Comparison of ENCODE assay signal across 9 mouse cellular contexts in the genomic region with DNA sequence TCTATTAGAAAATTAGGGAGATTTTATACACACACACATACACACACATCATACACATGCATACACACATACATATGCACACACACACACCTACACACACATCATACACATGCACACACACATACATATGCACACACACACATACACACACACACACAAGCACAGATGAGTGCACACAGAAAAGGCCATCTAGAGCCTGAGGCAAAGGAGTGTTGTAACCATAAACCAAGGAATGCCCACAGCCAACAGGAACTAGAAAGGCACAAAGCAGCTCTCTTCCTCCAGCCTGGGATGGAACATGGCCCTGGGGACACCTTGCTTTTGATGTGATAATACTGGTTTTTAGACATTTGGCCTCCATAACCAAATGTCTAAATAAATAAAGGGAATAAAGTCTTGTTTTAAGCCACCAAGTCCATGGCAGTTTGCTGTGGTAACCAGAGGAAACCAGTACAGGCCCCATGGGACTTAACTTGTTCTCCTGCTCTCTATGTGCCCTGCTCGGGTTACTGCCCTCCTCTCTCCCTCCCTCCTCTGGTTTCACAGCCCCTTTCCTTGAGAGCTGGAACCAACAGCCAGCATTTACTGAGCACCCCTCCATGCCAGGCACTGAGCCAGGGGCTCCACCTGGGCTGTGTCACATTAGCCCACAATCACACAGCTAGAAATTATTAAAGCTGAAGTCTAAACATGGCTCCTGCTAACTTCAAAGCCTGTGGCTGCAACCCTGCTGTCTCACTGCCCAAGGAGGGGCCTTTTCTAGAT. TPM values are rescaled to one million over a fixed set of nuclear protein-coding genes. Genes with fewer than 3 reads are reported as not detected.
DNase-seq lines count a peak whose midpoint lies in the region; ATAC-seq lines count a peak whose summit lies in the region.
"Had no signal": no experiment of that assay in that cellular context is flagged by ENCODE, and none has a peak within 500 bp of the region (broad histone marks: within the 10 kb centered on the region; RNA-seq: fewer than 3 reads in every experiment).

No protein-coding gene starts in this region.

- intact Hi-C loops in left cerebral cortex, postnatal 4 days (cut with DNase I) = no loop called here

- no peak overlapping the region for H3K4me3 ChIP-seq in brown adipose tissue, adult 24 weeks (ENCODE audit: insufficient read depth, low read depth, low read length)
- H3K4me3 ChIP-seq in heart, embryonic 10.5 days = no peak overlapping the region
- H3K4me3 ChIP-seq in kidney, embryonic 15.5 days (replicated peaks) = no peak overlapping the region
- no peak overlapping the region for H3K4me3 ChIP-seq in neural tube, embryonic 11.5 days (ENCODE audit: low read depth, low read length)
- H3K4me3 ChIP-seq: liver, embryonic 13.5 days had no signal

- H3K9ac ChIP-seq in kidney, embryonic 15.5 days = no peak overlapping the region
- H3K9ac ChIP-seq in neural tube, embryonic 11.5 days (ENCODE audit: low read length) = no peak overlapping the region
- H3K9ac ChIP-seq: liver, embryonic 13.5 days had no signal

- H3K9me3 ChIP-seq in heart, embryonic 10.5 days = no peaks in the 10 kb centered on the region
- no peaks in the 10 kb centered on the region for H3K9me3 ChIP-seq in kidney, embryonic 15.5 days (replicated peaks)
- H3K9me3 ChIP-seq in neural tube, embryonic 11.5 days (ENCODE audit: control insufficient read depth, low read length) = no peaks in the 10 kb centered on the region
- H3K9me3 ChIP-seq: liver, embryonic 13.5 days had no signal

- no peaks in the 10 kb centered on the region for H3K27me3 ChIP-seq in heart, embryonic 10.5 days (ENCODE audit: insufficient read depth, poor library complexity, severe bottlenecking)
- no peaks in the 10 kb centered on the region for H3K27me3 ChIP-seq in kidney, embryonic 15.5 days
- H3K27me3 ChIP-seq in neural tube, embryonic 11.5 days (ENCODE audit: control insufficient read depth, insufficient read depth, low read length) = no peaks in the 10 kb centered on the region
- H3K27me3 ChIP-seq: liver, embryonic 13.5 days had no signal

- ATAC-seq in kidney, embryonic 15.5 days (replicated peaks; ENCODE audit: low FRiP score) = peak; percentile 76
- ATAC-seq in neural tube, embryonic 11.5 days (ENCODE audit: insufficient read depth, low FRiP score, low TSS enrichment) = no peak
- no peak for ATAC-seq in erythroid progenitor cell, adult 5-6 weeks (replicated peaks; ENCODE audit: low FRiP score, poor library complexity, severe bottlenecking)

- H3K4me2 ChIP-seq in kidney, embryonic 15.5 days = no peak overlapping the region
- H3K4me2 ChIP-seq in neural tube, embryonic 11.5 days (ENCODE audit: low read depth) = no peak overlapping the region
- H3K4me2 ChIP-seq: liver, embryonic 13.5 days had no signal

- DNase-seq in left cerebral cortex, postnatal 4 days = peak; percentile 82
- no peak for DNase-seq in left cerebral cortex, adult 18-20 months (ENCODE audit: low spot score in 2 of 2)
- DNase-seq in heart, embryonic 10.5 days (ENCODE audit: low spot score) = no peak
- DNase-seq in neural tube, embryonic 11.5 days (ENCODE audit: low spot score) = peak; percentile 32
- no peak for DNase-seq in right cerebral cortex, postnatal 14 days
- DNase-seq: liver, embryonic 13.5 days had no signal

- H3K36me3 ChIP-seq in heart, embryonic 10.5 days = no peaks in the 10 kb centered on the region
- no peaks in the 10 kb centered on the region for H3K36me3 ChIP-seq in kidney, embryonic 15.5 days
- no peaks in the 10 kb centered on the region for H3K36me3 ChIP-seq in neural tube, embryonic 11.5 days (ENCODE audit: control insufficient read depth, insufficient read depth, low read length)
- H3K36me3 ChIP-seq: liver, embryonic 13.5 days had no signal

- peaks cover 51% of the 10 kb centered on the region for H3K4me1 ChIP-seq in brown adipose tissue, adult 24 weeks (ENCODE audit: control insufficient read depth, insufficient read depth, insufficient read length, low read length)
- peaks cover 58% of the 10 kb centered on the region for H3K4me1 ChIP-seq in heart, embryonic 10.5 days
- peaks cover 42% of the 10 kb centered on the region for H3K4me1 ChIP-seq in kidney, embryonic 15.5 days
- no peaks in the 10 kb centered on the region for H3K4me1 ChIP-seq in neural tube, embryonic 11.5 days (ENCODE audit: control insufficient read depth, insufficient read depth, low read length)

- peak overlapping the region; percentile 78 for H3K27ac ChIP-seq in brown adipose tissue, adult 24 weeks (replicated peaks; ENCODE audit: low read depth, low read length)
- H3K27ac ChIP-seq in heart, embryonic 10.5 days = peak overlapping the region; percentile 75
- H3K27ac ChIP-seq in kidney, embryonic 15.5 days = peak overlapping the region; percentile 88
- no peak overlapping the region for H3K27ac ChIP-seq in neural tube, embryonic 11.5 days (ENCODE audit: low read depth, low read length)
- H3K27ac ChIP-seq: liver, embryonic 13.5 days had no signal

- 31% methylated on average over 1 of the region's 1 CpGs for WGBS in heart, embryonic 10.5 days
- WGBS in kidney, embryonic 15.5 days = 5% methylated on average over 1 of the region's 1 CpGs
- WGBS in neural tube, embryonic 11.5 days = 22% methylated on average over 1 of the region's 1 CpGs

RNA-seq across cellular contexts. Expression of a gene that starts 46.3 kb away (rescaled TPM):
- 100 to 1,000 TPM; 362 to 387 TPM for total RNA-seq in left cerebral cortex, postnatal 4 days (2021)
- 100 to 1,000 TPM; 430 TPM for total RNA-seq in left cerebral cortex, adult 18-20 months (2021)
- 510 and 585 TPM in 2 replicates for polyA plus RNA-seq in brown adipose tissue, adult 24 weeks (2012; ENCODE audit: insufficient read depth, insufficient read length, missing spikeins)
- polyA plus RNA-seq in heart, embryonic 10.5 days (2016; fragmentation: Nextera tagmentation; extraction: Ambion mirVana) = 233 and 261 TPM in 2 replicates
- 213 and 221 TPM in 2 replicates for polyA plus RNA-seq in kidney, embryonic 15.5 days (2015; fragmentation: Nextera tagmentation; extraction: Ambion mirVana)
- 236 and 242 TPM in 2 replicates for polyA plus RNA-seq in neural tube, embryonic 11.5 days (2014; fragmentation: Nextera tagmentation; extraction: Ambion mirVana)
- total RNA-seq in erythroid progenitor cell, adult 5-6 weeks (2015; ENCODE audit: low replicate concordance) = 194 and 207 TPM in 2 replicates
- total RNA-seq in erythroid progenitor cell, adult 5-6 weeks (2017; ENCODE audit: low replicate concordance) = 395 and 426 TPM in 2 replicates

Comparison
In these comparisons a context has a peak if more than half of its experiments do, and no peak if none do; other contexts are left out.
1. DNase-seq: peak in left cerebral cortex, postnatal 4 days (single experiment) and neural tube, embryonic 11.5 days (single experiment); none in left cerebral cortex, adult 18-20 months (0 of 2), heart, embryonic 10.5 days (single experiment) and right cerebral cortex, postnatal 14 days (single experiment).